Mouse (Mus musculus): Measurements from ENCODE around the gene Slc26a10. TPM values are rescaled to one million over a fixed set of nuclear protein-coding genes. Genes with fewer than 3 reads are reported as not detected.
A peak's percentile ranks its signal among the peaks of the same experiment; 100 is the strongest.

Slc26a10 gene
- polyA plus RNA-seq, 1 experiment = not detected

GRCm38 (mm10) chr10:127203106-127203505 lies 22.7 kb upstream of the Slc26a10 start:
- H3K4me1 ChIP-seq (ENCODE audit: control insufficient read depth, insufficient read depth, low read length) = peaks cover 3% of the 10 kb centered on the region; the same call in 1 of the 2 replicates
- TF ChIP-seq CTCF (IDR thresholded peaks at IDR 0.05; ENCODE audit: insufficient read depth, low read depth, low read length) (no peak), POLR2A (IDR thresholded peaks at IDR 0.05; ENCODE audit: insufficient read depth, low read depth, low read length) (no peak)
- H3K4me3 ChIP-seq (ENCODE audit: insufficient read depth, low read depth, low read length) = no peak overlapping the region
- H3K27ac ChIP-seq (ENCODE audit: insufficient read depth, low read depth, low read length) = no peak overlapping the region
- WGBS = 91% methylated on average over 3 of the region's 3 CpGs

GRCm38 (mm10) chr10:127200279-127200678 lies 19.8 kb upstream of the Slc26a10 start:
- Histone ChIP-seq H3K4me1 (ENCODE audit: control insufficient read depth, insufficient read depth, low read length) (peaks cover 16% of the 10 kb centered on the region), H3K4me3 (ENCODE audit: insufficient read depth, low read depth, low read length) (no peak overlapping the region), H3K27ac (ENCODE audit: insufficient read depth, low read depth, low read length) (no peak overlapping the region)
- 79% methylated on average over 8 of the region's 8 CpGs for WGBS
- TF ChIP-seq CTCF (IDR thresholded peaks at IDR 0.05; ENCODE audit: insufficient read depth, low read depth, low read length) (no peak), POLR2A (IDR thresholded peaks at IDR 0.05; ENCODE audit: insufficient read depth, low read depth, low read length) (no peak)

GRCm38 (mm10) chr10:127199474-127199873 lies 19.0 kb upstream of the Slc26a10 start:
- 80% methylated on average over 11 of the region's 11 CpGs for WGBS
- Histone ChIP-seq H3K4me3 (ENCODE audit: insufficient read depth, low read depth, low read length) (no peak overlapping the region), H3K4me1 (ENCODE audit: control insufficient read depth, insufficient read depth, low read length) (peaks cover 21% of the 10 kb centered on the region), H3K27ac (ENCODE audit: insufficient read depth, low read depth, low read length) (no peak overlapping the region)
- no peak for TF ChIP-seq CTCF (IDR thresholded peaks at IDR 0.05; ENCODE audit: insufficient read depth, low read depth, low read length)
- no peak for TF ChIP-seq POLR2A (IDR thresholded peaks at IDR 0.05; ENCODE audit: insufficient read depth, low read depth, low read length)

GRCm38 (mm10) chr10:127199068-127199467 lies 18.6 kb upstream of the Slc26a10 start:
- no peak overlapping the region for H3K27ac ChIP-seq (ENCODE audit: insufficient read depth, low read depth, low read length)
- H3K4me1 ChIP-seq (ENCODE audit: control insufficient read depth, insufficient read depth, low read length) = peaks cover 21% of the 10 kb centered on the region
- TF ChIP-seq CTCF (IDR thresholded peaks at IDR 0.05; ENCODE audit: insufficient read depth, low read depth, low read length) (no peak), POLR2A (IDR thresholded peaks at IDR 0.05; ENCODE audit: insufficient read depth, low read depth, low read length) (no peak)
- no peak overlapping the region for H3K4me3 ChIP-seq (ENCODE audit: insufficient read depth, low read depth, low read length)
- WGBS = 60% methylated on average over 5 of the region's 5 CpGs

GRCm38 (mm10) chr10:127198492-127198891 lies 18.0 kb upstream of the Slc26a10 start:
- peaks cover 21% of the 10 kb centered on the region for H3K4me1 ChIP-seq (ENCODE audit: control insufficient read depth, insufficient read depth, low read length)
- no peak overlapping the region for H3K4me3 ChIP-seq (ENCODE audit: insufficient read depth, low read depth, low read length)
- no peak for TF ChIP-seq POLR2A (IDR thresholded peaks at IDR 0.05; ENCODE audit: insufficient read depth, low read depth, low read length)
- no peak for TF ChIP-seq CTCF (IDR thresholded peaks at IDR 0.05; ENCODE audit: insufficient read depth, low read depth, low read length)
- WGBS = 58% methylated on average over 2 of the region's 2 CpGs
- no peak overlapping the region for H3K27ac ChIP-seq (ENCODE audit: insufficient read depth, low read depth, low read length)

- no peak overlapping the region for H3K4me3 ChIP-seq (ENCODE audit: insufficient read depth, low read depth, low read length)
- TF ChIP-seq POLR2A (IDR thresholded peaks at IDR 0.05; ENCODE audit: insufficient read depth, low read depth, low read length) (no peak), CTCF (IDR thresholded peaks at IDR 0.05; ENCODE audit: insufficient read depth, low read depth, low read length) (no peak)
- H3K4me1 ChIP-seq (ENCODE audit: control insufficient read depth, insufficient read depth, low read length) = peaks cover 27% of the 10 kb centered on the region
- peak overlapping the region; percentile 59; the same call in 1 of the 2 replicates for H3K27ac ChIP-seq (ENCODE audit: insufficient read depth, low read depth, low read length)
- 79% methylated on average over 11 of the region's 11 CpGs for WGBS
These were observed 17.2 kb upstream of the Slc26a10 start for GRCm38 (mm10) chr10:127197505-127198110.

GRCm38 (mm10) chr10:127197104-127197503 lies 16.7 kb upstream of the Slc26a10 start:
- WGBS = 89% methylated on average over 8 of the region's 8 CpGs
- peak overlapping the region; percentile 59; the same call in 1 of the 2 replicates for H3K27ac ChIP-seq (ENCODE audit: insufficient read depth, low read depth, low read length)

GRCm38 (mm10) chr10:127196392-127196791 lies 15.9 kb upstream of the Slc26a10 start:
- H3K27ac ChIP-seq (ENCODE audit: insufficient read depth, low read depth, low read length) = peak overlapping the region; percentile 99

More at GRCm38 (mm10) chr10:127197104-127197503, 16.7 kb upstream of the Slc26a10 start:
- TF ChIP-seq CTCF (IDR thresholded peaks at IDR 0.05; ENCODE audit: insufficient read depth, low read depth, low read length) (no peak), POLR2A (IDR thresholded peaks at IDR 0.05; ENCODE audit: insufficient read depth, low read depth, low read length) (no peak)
- H3K4me3 ChIP-seq (ENCODE audit: insufficient read depth, low read depth, low read length) = no peak overlapping the region
- peaks cover 29% of the 10 kb centered on the region for H3K4me1 ChIP-seq (ENCODE audit: control insufficient read depth, insufficient read depth, low read length)

GRCm38 (mm10) chr10:127195328-127196129 lies 15.1 kb upstream of the Slc26a10 start, which contains the start of gene Dtx3:
Gene Dtx3, minus strand, starts transcription at chr10:127195728.
- under 1% methylated on average over 44 of the region's 47 CpGs for WGBS
- TF ChIP-seq POLR2A (IDR thresholded peaks at IDR 0.05; ENCODE audit: insufficient read depth, low read depth, low read length) = no peak
- no peak for TF ChIP-seq CTCF (IDR thresholded peaks at IDR 0.05; ENCODE audit: insufficient read depth, low read depth, low read length)
- H3K4me3 ChIP-seq (ENCODE audit: insufficient read depth, low read depth, low read length) = peak within 1 kb of the TSS; percentile 91
- H3K27ac ChIP-seq (ENCODE audit: insufficient read depth, low read depth, low read length) = peak within 1 kb of the TSS; percentile 99
- peaks cover 39% of the 10 kb centered on the region for H3K4me1 ChIP-seq (ENCODE audit: control insufficient read depth, insufficient read depth, low read length)

More at GRCm38 (mm10) chr10:127196392-127196791, 15.9 kb upstream of the Slc26a10 start:
- peaks cover 30% of the 10 kb centered on the region for H3K4me1 ChIP-seq (ENCODE audit: control insufficient read depth, insufficient read depth, low read length)
- WGBS = 2% methylated on average over 5 of the region's 5 CpGs
- TF ChIP-seq CTCF (IDR thresholded peaks at IDR 0.05; ENCODE audit: insufficient read depth, low read depth, low read length) = no peak
- TF ChIP-seq POLR2A (IDR thresholded peaks at IDR 0.05; ENCODE audit: insufficient read depth, low read depth, low read length) = no peak
- H3K4me3 ChIP-seq (ENCODE audit: insufficient read depth, low read depth, low read length) = peak overlapping the region; percentile 91

Data from olfactory bulb, adult 2 months (tissue).